Mouse (Mus musculus) hindbrain, embryonic 16.5 days (tissue): ENCODE measurements at regions not wholly inside any gene's neighbourhood (a gene's known extent, or its start where the extent isn't known, plus 50 kb on each side); places are given as distances from the start of the nearest gene placed in this dataset.

ENCODE experiments used
- ATAC-seq: fragments of 200-750 bp; cut with Nextera tagmentation; 2 replicates; pipeline ENCODE4 v1.8.0; 2017; ENCODE audit warnings: moderate TSS enrichment, moderate library complexity
- H3K27ac ChIP-seq: fragments of 300-500 bp; sonication (generic); 2 replicates; pipeline ENCODE4 v1.5.1; 2014; ENCODE audit warnings: low read depth, mild to moderate bottlenecking, control low read depth, low read length, moderate library complexity
- H3K27me3 ChIP-seq: fragments of 300-500 bp; sonication (generic); replicated peaks from 2 replicates; pipeline ENCODE4 v1.6.1; 2014; ENCODE audit warnings: low read length; ENCODE audit not compliant: control insufficient read depth, insufficient read depth
- H3K36me3 ChIP-seq: fragments of 300-500 bp; sonication (generic); 2 replicates; pipeline ENCODE4 v1.6.1; 2014; ENCODE audit warnings: mild to moderate bottlenecking, low read length, moderate library complexity, mixed read lengths; ENCODE audit not compliant: control insufficient read depth, insufficient read depth
- H3K4me1 ChIP-seq: fragments of 300-500 bp; sonication (generic); 2 replicates; pipeline ENCODE4 v1.6.1; 2014; ENCODE audit warnings: low read depth, low read length; ENCODE audit not compliant: control insufficient read depth, insufficient read depth
- H3K4me2 ChIP-seq: fragments of 300-500 bp; sonication (generic); 2 replicates; pipeline ENCODE4 v1.6.1; 2014; ENCODE audit warnings: mild to moderate bottlenecking, low read length, control low read depth, moderate library complexity
- H3K4me3 ChIP-seq: fragments of 300-500 bp; sonication (generic); 2 replicates; pipeline ENCODE4 v1.5.1; 2014; ENCODE audit warnings: mild to moderate bottlenecking, low read length, control low read depth, moderate library complexity
- H3K9ac ChIP-seq: fragments of 300-500 bp; sonication (generic); 2 replicates; pipeline ENCODE4 v1.6.1; 2014; ENCODE audit warnings: low read depth, mild to moderate bottlenecking, control low read depth, low read length, moderate library complexity
- H3K9me3 ChIP-seq: fragments of 300-500 bp; sonication (generic); 2 replicates; pipeline ENCODE4 v1.6.1; 2014; ENCODE audit warnings: mild to moderate bottlenecking, low read length, moderate library complexity; ENCODE audit not compliant: control insufficient read depth
- WGBS: fragments of 180-500 bp; shearing (Covaris S2); extraction: QIAGEN DNeasy Blood & Tissue Kit; methylation state at CpG from one replicate; pipeline ENCODE4 v1.1.7; 2014; 5-methylcytosine and 5-hydroxymethylcytosine counted together

- no peak overlapping the region for H3K4me2 ChIP-seq
- no peaks in the 10 kb centered on the region for H3K27me3 ChIP-seq
- no peak for ATAC-seq
- no peak overlapping the region for H3K27ac ChIP-seq
- H3K9ac ChIP-seq: no peak overlapping the region
- H3K4me1 ChIP-seq: no peaks in the 10 kb centered on the region
- H3K9me3 ChIP-seq: no peaks in the 10 kb centered on the region
- WGBS: 95% methylated on average over 7 of the region's 7 CpGs
- no peaks in the 10 kb centered on the region for H3K36me3 ChIP-seq
- H3K4me3 ChIP-seq: no peak overlapping the region
These were observed 50.9 kb upstream of the Cbln4 start for GRCm38 (mm10) chr2:172094159-172094558.

- H3K4me1 ChIP-seq: peaks cover 8% of the 10 kb centered on the region
- no peak overlapping the region for H3K4me2 ChIP-seq
- no peaks in the 10 kb centered on the region for H3K27me3 ChIP-seq
- H3K36me3 ChIP-seq: no peaks in the 10 kb centered on the region
- H3K27ac ChIP-seq: no peak overlapping the region
- 50% methylated on average over 18 of the region's 18 CpGs for WGBS
- ATAC-seq: no peak
- no peaks in the 10 kb centered on the region for H3K9me3 ChIP-seq
- no peak overlapping the region for H3K9ac ChIP-seq
- H3K4me3 ChIP-seq: no peak overlapping the region
These were observed 60.8 kb upstream of the Cbln4 start for GRCm38 (mm10) chr2:172103881-172104655.

- no peaks in the 10 kb centered on the region for H3K27me3 ChIP-seq
- H3K9ac ChIP-seq: no peak overlapping the region
- no peaks in the 10 kb centered on the region for H3K9me3 ChIP-seq
- no peaks in the 10 kb centered on the region for H3K36me3 ChIP-seq
- WGBS: 52% methylated on average over 10 of the region's 10 CpGs
- H3K27ac ChIP-seq: no peak overlapping the region
- 0 out of 2 replicates have a peak, but pooled peaks have one; percentile 6 for ATAC-seq
- H3K4me2 ChIP-seq: no peak overlapping the region
- H3K4me1 ChIP-seq: peaks cover 8% of the 10 kb centered on the region
- H3K4me3 ChIP-seq: no peak overlapping the region
These were observed 62.0 kb upstream of the Cbln4 start for GRCm38 (mm10) chr2:172105241-172105640.

DNA sequence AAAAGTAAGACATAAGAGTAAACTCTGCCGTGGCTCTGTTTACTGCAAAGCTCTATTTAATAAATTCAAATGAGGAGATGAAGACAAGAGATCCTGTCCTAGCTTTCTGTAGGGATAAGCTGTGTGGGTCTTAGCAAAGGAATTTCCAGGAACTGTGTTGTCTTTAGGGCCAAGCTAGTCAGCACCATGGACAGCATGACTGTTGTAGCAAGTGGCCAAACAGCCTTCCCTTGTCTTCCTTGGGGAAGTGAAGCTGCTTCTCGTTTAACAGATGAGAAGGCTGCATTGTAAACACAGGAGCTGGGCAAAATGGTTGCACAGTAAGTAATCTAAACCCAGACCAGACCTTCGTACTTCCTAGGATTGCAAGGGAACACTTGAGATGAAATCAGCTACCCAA, 67.4 kb upstream of the Cbln4 start:
- Histone ChIP-seq H3K4me1 (no peaks in the 10 kb centered on the region), H3K27me3 (no peaks in the 10 kb centered on the region), H3K4me2 (no peak overlapping the region), H3K36me3 (no peaks in the 10 kb centered on the region), H3K9me3 (no peaks in the 10 kb centered on the region), H3K9ac (no peak overlapping the region), H3K27ac (no peak overlapping the region), H3K4me3 (no peak overlapping the region)
- no peak for ATAC-seq
- 43% methylated on average over 3 of the region's 3 CpGs for WGBS

DNA sequence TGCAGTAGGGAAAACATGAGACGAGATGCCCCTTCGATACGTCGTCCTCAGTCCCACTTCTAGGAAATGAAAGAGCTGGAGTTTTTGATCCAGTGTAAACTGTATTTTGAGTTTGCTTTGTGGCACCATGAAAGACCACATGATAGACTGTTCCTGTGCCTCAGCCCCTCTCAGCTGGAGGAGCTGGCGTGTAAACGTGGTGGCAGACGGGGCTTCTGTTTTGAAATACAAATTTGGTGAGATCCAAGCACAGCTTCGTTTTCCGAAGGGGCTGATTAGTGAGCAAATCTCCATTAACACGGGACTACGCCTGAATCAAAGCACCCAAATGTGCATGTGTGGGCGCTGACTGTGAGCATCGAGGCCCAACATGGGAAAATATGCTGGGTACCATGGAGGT, 70.4 kb upstream of the Cbln4 start:
- no peaks in the 10 kb centered on the region for H3K4me1 ChIP-seq
- no peaks in the 10 kb centered on the region for H3K9me3 ChIP-seq
- WGBS: 91% methylated on average over 13 of the region's 13 CpGs
- no peak for ATAC-seq
- no peaks in the 10 kb centered on the region for H3K27me3 ChIP-seq
- no peak overlapping the region for H3K4me2 ChIP-seq
- H3K27ac ChIP-seq: no peak overlapping the region
- H3K4me3 ChIP-seq: no peak overlapping the region
- no peak overlapping the region for H3K9ac ChIP-seq
- no peaks in the 10 kb centered on the region for H3K36me3 ChIP-seq

DNA sequence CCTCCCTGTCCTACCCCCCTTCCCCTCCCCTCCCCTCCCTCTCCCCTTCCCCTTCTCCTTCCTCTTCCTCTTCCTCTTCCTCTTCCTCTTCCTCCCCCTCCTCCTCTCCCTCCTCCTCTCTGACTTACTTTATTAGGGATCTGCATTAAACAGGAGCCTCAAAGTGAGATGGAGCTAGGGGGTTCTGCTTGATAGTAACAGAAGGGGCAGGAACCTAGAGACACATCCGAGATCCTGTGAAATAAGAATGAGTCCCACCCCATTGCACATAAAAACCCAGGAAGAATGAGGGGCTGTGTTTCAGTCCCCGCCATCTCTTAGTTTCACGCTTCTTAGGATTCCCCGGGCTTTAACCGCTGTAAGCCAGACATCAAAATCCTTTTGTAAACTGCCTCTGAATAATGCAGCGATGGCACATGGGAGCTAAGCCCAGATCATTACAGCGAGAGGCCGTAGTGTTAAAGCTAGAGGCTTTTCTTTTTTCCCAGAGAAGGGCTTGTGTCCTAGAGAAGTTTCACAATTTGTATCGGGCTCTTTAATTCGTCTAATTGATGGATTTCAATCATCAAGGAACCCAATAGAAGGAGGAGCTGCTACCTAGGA, 72.4 kb upstream of the Cbln4 start:
- no peak for ATAC-seq
- WGBS: 37% methylated on average over 10 of the region's 10 CpGs
- Histone ChIP-seq H3K9me3 (no peaks in the 10 kb centered on the region), H3K27me3 (no peaks in the 10 kb centered on the region), H3K4me2 (no peak overlapping the region), H3K27ac (no peak overlapping the region), H3K4me1 (no peaks in the 10 kb centered on the region), H3K9ac (no peak overlapping the region), H3K4me3 (no peak overlapping the region), H3K36me3 (no peaks in the 10 kb centered on the region)

- ATAC-seq: no peak
- Histone ChIP-seq H3K4me3 (no peak overlapping the region), H3K4me1 (no peaks in the 10 kb centered on the region; the same call in 1 of the 2 replicates), H3K27me3 (no peaks in the 10 kb centered on the region), H3K9me3 (no peaks in the 10 kb centered on the region), H3K27ac (no peak overlapping the region), H3K4me2 (no peak overlapping the region), H3K9ac (no peak overlapping the region), H3K36me3 (no peaks in the 10 kb centered on the region)
- WGBS: 72% methylated on average over 2 of the region's 2 CpGs
These were observed 84.3 kb upstream of the Cbln4 start for GRCm38 (mm10) chr2:172127517-172127916.

GRCm38 (mm10) chr2:172131232-172131631, 88.0 kb upstream of the Cbln4 start:
- Histone ChIP-seq H3K9me3 (no peaks in the 10 kb centered on the region), H3K4me3 (no peak overlapping the region), H3K27me3 (no peaks in the 10 kb centered on the region), H3K9ac (no peak overlapping the region), H3K36me3 (no peaks in the 10 kb centered on the region), H3K4me1 (no peaks in the 10 kb centered on the region; the same call in 1 of the 2 replicates), H3K27ac (no peak overlapping the region), H3K4me2 (no peak overlapping the region)
- ATAC-seq: no peak
- 13% methylated on average over 1 of the region's 1 CpGs for WGBS

- H3K9me3 ChIP-seq: no peaks in the 10 kb centered on the region
- no peak overlapping the region for H3K4me2 ChIP-seq
- H3K27me3 ChIP-seq: no peaks in the 10 kb centered on the region
- WGBS: 56% methylated on average over 15 of the region's 15 CpGs
- peak; percentile 90 for ATAC-seq
- H3K27ac ChIP-seq: peak overlapping the region; percentile 4
- H3K9ac ChIP-seq: no peak overlapping the region
- no peaks in the 10 kb centered on the region for H3K36me3 ChIP-seq
- no peaks in the 10 kb centered on the region; the same call in 1 of the 2 replicates for H3K4me1 ChIP-seq
- no peak overlapping the region for H3K4me3 ChIP-seq
These were observed 89.5 kb upstream of the Cbln4 start for GRCm38 (mm10) chr2:172132623-172133332.
